Mouse (Mus musculus) neural tube, embryonic 14.5 days (tissue): ENCODE results near the gene Rrbp1. TPM values are rescaled to one million over a fixed set of nuclear protein-coding genes. Genes with fewer than 3 reads are reported as not detected.

Source experiments
- ATAC-seq: fragments of 200-750 bp; cut with Nextera tagmentation; 2 replicates; pipeline ENCODE4 v1.8.0; 2017; ENCODE audit warnings: low read depth, mild to moderate bottlenecking, moderate TSS enrichment, moderate library complexity
- H3K27ac ChIP-seq: fragments of 300-500 bp; sonication (generic); 2 replicates; pipeline ENCODE4 v1.5.1; 2014; ENCODE audit warnings: low read depth, mild to moderate bottlenecking, control low read depth, low read length, moderate library complexity, mixed read lengths
- H3K27me3 ChIP-seq: fragments of 300-500 bp; sonication (generic); 2 replicates; pipeline ENCODE4 v1.6.1; 2014; ENCODE audit warnings: low read length; ENCODE audit not compliant: control insufficient read depth, insufficient read depth
- H3K36me3 ChIP-seq: fragments of 300-500 bp; sonication (generic); 2 replicates; pipeline ENCODE4 v1.6.1; 2014; ENCODE audit warnings: low read length, mixed read lengths; ENCODE audit not compliant: control insufficient read depth, insufficient read depth
- H3K4me1 ChIP-seq: fragments of 300-500 bp; sonication (generic); 2 replicates; pipeline ENCODE4 v1.6.1; 2014; ENCODE audit warnings: low read length; ENCODE audit not compliant: control insufficient read depth, insufficient read depth
- H3K4me2 ChIP-seq: fragments of 300-500 bp; sonication (generic); 2 replicates; pipeline ENCODE4 v1.6.1; 2014; ENCODE audit warnings: mild to moderate bottlenecking, low read depth, low read length, control low read depth
- H3K4me3 ChIP-seq: fragments of 300-500 bp; sonication (generic); 2 replicates; pipeline ENCODE4 v1.5.1; 2014; ENCODE audit warnings: low read depth, low read length, control low read depth, mixed read lengths
- H3K9ac ChIP-seq: fragments of 300-500 bp; sonication (generic); replicated peaks from 2 replicates; pipeline ENCODE4 v1.6.1; 2014; ENCODE audit warnings: low read depth, mild to moderate bottlenecking, control low read depth, low read length, mixed read lengths
- H3K9me3 ChIP-seq: fragments of 300-500 bp; sonication (generic); 2 replicates; pipeline ENCODE4 v1.6.1; 2016; ENCODE audit warnings: low read length; ENCODE audit not compliant: control insufficient read depth
- WGBS: fragments of 180-500 bp; shearing (Covaris S2); extraction: QIAGEN DNeasy Blood & Tissue Kit; methylation state at CpG from one replicate; pipeline ENCODE4 v1.1.7; 2014; 5-methylcytosine and 5-hydroxymethylcytosine counted together
- polyA plus RNA-seq: library from polyadenylated mRNA; unstranded; fragments of >200 nt; fragmentation: Nextera tagmentation; extraction: Ambion mirVana; gene quantifications from 2 replicates; pipeline ENCODE4 v1.2.1, GENCODE M21; 2014

Gene Rrbp1
- polyA plus RNA-seq, 1 experiment from 2014 or later, result 32.7 TPM

DNA sequence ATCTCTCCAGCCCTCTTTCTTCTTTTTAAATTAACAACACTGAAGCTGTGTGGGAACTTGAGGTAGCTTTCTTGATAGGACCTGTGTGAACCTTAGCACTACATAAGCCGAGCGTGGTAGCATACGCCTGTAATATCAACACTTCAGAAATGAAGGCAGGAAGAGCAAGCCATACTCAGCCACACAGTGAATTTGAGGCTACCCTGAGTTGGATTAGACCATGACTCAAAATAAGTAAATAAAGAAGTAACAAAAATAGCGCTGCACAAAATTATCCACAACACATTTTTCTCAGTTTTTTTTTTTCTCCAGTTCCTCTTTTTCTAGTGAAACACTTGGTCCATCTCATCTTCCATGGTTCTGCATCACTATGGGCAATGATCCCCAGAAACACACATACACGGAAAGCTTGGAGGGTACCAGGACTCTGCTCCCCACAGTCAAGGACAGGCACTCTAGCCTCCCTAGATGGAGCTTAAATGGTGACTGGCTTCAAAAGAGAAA lies 35.9 kb downstream of the Rrbp1 start:
- no peak overlapping the region for H3K27ac ChIP-seq
- H3K4me2 ChIP-seq, result no peak overlapping the region
- H3K27me3 ChIP-seq, result no peaks in the 10 kb centered on the region
- no peak for ATAC-seq
- no peak overlapping the region for H3K4me3 ChIP-seq
- peaks cover 4% of the 10 kb centered on the region; the same call in 1 of the 2 replicates for H3K36me3 ChIP-seq
- WGBS, result 97% methylated on average over 5 of the region's 5 CpGs
- H3K4me1 ChIP-seq, result no peaks in the 10 kb centered on the region
- H3K9me3 ChIP-seq, result no peaks in the 10 kb centered on the region
- no peak overlapping the region for H3K9ac ChIP-seq

DNA sequence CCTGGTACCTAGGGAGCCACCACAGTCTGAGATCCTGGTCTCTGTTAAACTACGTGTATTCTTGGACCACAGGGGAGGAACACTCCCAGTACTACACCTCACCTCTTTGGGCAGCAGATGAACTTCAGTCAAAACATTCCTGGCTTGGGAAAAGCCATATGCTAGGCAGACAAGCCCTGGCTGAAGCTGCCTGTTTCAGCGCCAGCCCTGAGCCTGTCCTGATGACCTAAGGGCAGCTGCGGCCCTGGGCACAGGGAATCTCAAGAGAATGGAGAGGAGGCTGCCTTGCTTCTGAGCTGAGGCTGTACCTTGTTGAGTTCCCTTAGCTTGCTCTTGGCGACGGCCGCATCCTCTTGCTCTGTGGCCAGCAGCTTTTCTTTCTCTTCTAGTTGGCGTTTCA lies 37.9 kb downstream of the Rrbp1 start:
- 93% methylated on average over 7 of the region's 7 CpGs for WGBS
- no peak overlapping the region for H3K4me2 ChIP-seq
- no peak overlapping the region for H3K9ac ChIP-seq
- H3K36me3 ChIP-seq, result peaks cover 4% of the 10 kb centered on the region; the same call in 1 of the 2 replicates
- no peak for ATAC-seq
- H3K27me3 ChIP-seq, result no peaks in the 10 kb centered on the region
- no peak overlapping the region for H3K4me3 ChIP-seq
- no peaks in the 10 kb centered on the region for H3K9me3 ChIP-seq
- H3K27ac ChIP-seq, result no peak overlapping the region
- H3K4me1 ChIP-seq, result no peaks in the 10 kb centered on the region

DNA sequence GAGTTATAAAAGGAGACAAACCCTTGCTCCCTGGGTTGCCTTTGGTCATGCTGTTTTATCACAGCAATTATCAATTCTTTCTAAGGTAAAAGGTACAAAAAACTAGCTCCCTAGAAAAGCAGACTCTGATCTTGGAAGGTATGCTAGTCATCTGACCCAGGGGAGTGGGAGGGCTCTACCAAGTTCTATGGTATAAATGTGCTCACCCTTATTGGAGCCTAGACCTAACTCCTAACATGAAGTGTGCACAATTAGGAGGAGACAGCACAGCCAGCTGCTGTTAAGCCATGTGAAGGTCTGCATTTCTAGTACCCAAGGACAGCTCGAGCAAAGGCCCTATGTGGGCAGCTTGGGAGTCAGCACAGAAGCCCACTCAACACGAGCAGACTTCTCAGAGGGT lies 39.2 kb downstream of the Rrbp1 start:
- ATAC-seq, result no peak
- Histone ChIP-seq H3K9ac (no peak overlapping the region), H3K27me3 (no peaks in the 10 kb centered on the region), H3K4me2 (no peak overlapping the region), H3K27ac (no peak overlapping the region), H3K4me1 (no peaks in the 10 kb centered on the region), H3K9me3 (no peaks in the 10 kb centered on the region), H3K4me3 (no peak overlapping the region), H3K36me3 (peaks cover 4% of the 10 kb centered on the region; the same call in 1 of the 2 replicates)
- 56% methylated on average over 2 of the region's 2 CpGs for WGBS

DNA sequence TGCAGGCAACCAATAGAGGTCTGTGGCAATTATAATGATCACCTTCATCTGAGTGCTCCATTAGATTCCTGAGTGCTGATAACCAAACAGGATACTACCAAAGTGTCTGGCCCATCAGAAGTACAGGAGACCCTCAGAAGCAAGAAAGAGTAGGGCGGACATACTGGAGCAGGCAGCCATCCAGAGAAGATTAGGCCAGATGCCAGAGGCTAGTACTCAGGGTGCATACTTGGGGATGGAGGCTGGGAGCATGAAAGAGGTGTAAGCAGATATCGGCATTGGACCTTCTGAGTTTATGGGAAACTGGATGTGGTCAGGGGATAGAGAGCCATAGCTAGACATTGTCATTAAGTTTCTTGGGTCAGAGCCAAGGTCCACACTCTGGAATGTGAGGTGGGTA lies 40.2 kb downstream of the Rrbp1 start:
- Histone ChIP-seq H3K4me3 (no peak overlapping the region), H3K27me3 (no peaks in the 10 kb centered on the region), H3K4me1 (no peaks in the 10 kb centered on the region), H3K9me3 (no peaks in the 10 kb centered on the region), H3K36me3 (peaks cover 11% of the 10 kb centered on the region), H3K9ac (no peak overlapping the region), H3K4me2 (no peak overlapping the region), H3K27ac (no peak overlapping the region)
- 95% methylated on average over 2 of the region's 2 CpGs for WGBS
- ATAC-seq, result no peak

DNA sequence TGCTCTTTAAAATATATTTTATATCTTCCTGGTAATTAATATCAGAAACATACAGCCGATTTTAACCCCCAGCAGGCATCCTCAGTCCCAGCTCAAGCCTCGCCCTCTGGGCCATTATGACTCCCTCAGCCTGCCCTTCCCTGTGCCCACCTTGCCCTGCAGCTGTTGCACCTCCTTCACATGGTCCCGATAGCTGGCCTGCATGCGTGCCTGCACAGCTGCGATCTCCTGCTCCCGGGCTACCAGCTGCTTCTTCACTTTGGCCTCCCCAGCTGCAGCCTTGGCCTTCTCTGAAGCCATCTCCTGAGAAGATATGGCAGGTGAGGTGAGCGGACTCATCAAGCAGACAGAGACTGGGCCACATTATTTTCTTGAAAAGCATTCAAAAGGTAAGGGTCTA lies 41.8 kb downstream of the Rrbp1 start:
- H3K9ac ChIP-seq, result no peak overlapping the region
- no peaks in the 10 kb centered on the region for H3K9me3 ChIP-seq
- H3K4me1 ChIP-seq, result no peaks in the 10 kb centered on the region
- 95% methylated on average over 7 of the region's 7 CpGs for WGBS
- no peaks in the 10 kb centered on the region for H3K27me3 ChIP-seq
- peaks cover 15% of the 10 kb centered on the region for H3K36me3 ChIP-seq
- no peak overlapping the region for H3K4me3 ChIP-seq
- no peak for ATAC-seq
- H3K4me2 ChIP-seq, result no peak overlapping the region
- H3K27ac ChIP-seq, result no peak overlapping the region

DNA sequence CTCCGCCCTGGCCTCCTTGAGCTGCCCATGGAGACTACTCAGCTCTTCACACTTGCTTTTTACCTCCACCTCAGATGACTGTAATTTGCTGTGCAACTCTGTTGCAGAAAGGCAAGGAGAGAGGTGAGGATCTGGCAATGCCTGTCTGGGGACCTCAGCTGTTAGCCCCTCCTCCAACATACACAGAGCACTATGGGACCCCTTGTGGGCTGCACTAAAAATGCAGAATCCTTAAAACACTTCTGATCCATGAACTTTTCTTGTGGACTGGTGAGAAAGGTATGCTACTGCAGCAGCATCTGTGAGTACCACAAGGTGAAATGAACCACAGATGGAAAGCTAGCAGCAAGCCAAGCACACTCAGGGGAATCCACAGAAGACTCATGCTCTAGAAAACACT lies 47.7 kb downstream of the Rrbp1 start:
- Histone ChIP-seq H3K4me3 (no peak overlapping the region), H3K9me3 (no peaks in the 10 kb centered on the region), H3K9ac (no peak overlapping the region), H3K27ac (no peak overlapping the region), H3K4me1 (no peaks in the 10 kb centered on the region), H3K4me2 (no peak overlapping the region), H3K27me3 (no peaks in the 10 kb centered on the region), H3K36me3 (peaks cover 24% of the 10 kb centered on the region)
- 100% methylated on average over 1 of the region's 1 CpGs for WGBS
- no peak for ATAC-seq

DNA sequence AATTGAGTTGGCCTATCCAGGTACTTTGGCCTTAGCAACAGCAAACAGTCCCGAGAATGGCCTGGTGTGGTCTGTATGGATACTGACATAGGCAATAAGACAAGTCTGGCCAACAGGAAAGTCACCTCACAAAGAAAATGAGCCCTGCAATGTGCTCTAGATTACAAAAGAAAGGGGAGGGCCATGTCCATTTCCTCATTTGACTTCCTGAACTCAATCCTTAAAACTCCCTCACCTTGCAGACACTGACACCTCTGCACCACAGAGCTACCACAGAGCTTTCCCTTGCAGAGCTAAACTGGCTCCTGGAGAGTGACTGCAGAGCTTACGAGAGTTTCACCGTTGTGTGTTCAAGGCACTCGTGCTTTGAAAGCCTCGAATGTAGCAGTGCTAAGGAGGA lies 48.9 kb downstream of the Rrbp1 start:
- Histone ChIP-seq H3K4me3 (no peak overlapping the region), H3K4me1 (no peaks in the 10 kb centered on the region), H3K9ac (no peak overlapping the region), H3K4me2 (no peak overlapping the region), H3K9me3 (no peaks in the 10 kb centered on the region), H3K27me3 (no peaks in the 10 kb centered on the region), H3K27ac (no peak overlapping the region), H3K36me3 (peaks cover 28% of the 10 kb centered on the region)
- 99% methylated on average over 5 of the region's 5 CpGs for WGBS
- ATAC-seq, result no peak

DNA sequence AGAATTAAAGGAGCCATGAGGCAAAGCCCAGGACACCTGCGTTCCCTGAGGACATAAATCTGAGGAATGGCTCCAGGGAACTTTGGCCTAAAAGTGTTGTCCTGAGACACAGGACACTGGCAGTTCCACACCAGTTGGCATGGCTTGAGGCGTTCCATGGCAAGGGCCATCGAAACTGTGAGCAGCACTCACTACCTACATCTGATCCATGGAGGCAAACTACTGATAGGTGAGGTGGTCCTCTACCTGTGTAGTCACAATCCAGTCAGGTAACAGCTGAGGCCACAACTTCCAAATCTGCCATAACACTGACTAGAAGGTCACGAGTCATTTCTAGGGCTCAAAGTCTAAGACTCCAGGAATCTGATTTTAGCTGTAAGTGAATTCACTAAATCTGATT lies 55.3 kb downstream of the Rrbp1 start:
- Histone ChIP-seq H3K4me1 (no peaks in the 10 kb centered on the region), H3K4me3 (no peak overlapping the region), H3K27ac (no peak overlapping the region), H3K9me3 (no peaks in the 10 kb centered on the region), H3K9ac (no peak overlapping the region), H3K4me2 (no peak overlapping the region), H3K36me3 (peaks cover 34% of the 10 kb centered on the region), H3K27me3 (no peaks in the 10 kb centered on the region)
- 88% methylated on average over 4 of the region's 4 CpGs for WGBS
- ATAC-seq, result no peak

DNA sequence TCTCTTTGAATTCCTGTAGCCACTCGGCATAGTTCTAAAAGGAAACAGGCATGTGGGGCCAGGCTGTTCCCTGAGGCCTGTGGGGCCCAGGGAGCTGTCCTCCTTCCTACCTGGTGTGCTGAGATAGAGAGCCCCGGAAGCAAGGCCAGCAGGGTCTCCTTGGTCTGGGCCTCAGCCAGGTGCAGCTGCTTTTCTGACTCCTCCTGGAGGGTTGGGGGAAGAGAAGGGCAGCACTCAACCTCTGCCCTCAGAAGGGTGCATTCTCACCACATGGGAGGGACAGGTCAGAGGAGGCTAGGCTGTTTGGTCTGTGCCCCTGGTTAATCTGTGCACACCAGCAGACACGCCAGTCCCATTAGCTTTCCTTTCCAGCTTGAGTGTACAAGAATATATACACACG lies 56.1 kb downstream of the Rrbp1 start:
- H3K9me3 ChIP-seq, result no peaks in the 10 kb centered on the region
- H3K9ac ChIP-seq, result no peak overlapping the region
- no peaks in the 10 kb centered on the region for H3K4me1 ChIP-seq
- ATAC-seq, result no peak
- 92% methylated on average over 4 of the region's 4 CpGs for WGBS
- H3K27ac ChIP-seq, result no peak overlapping the region
- H3K4me2 ChIP-seq, result no peak overlapping the region
- H3K4me3 ChIP-seq, result no peak overlapping the region
- peaks cover 36% of the 10 kb centered on the region for H3K36me3 ChIP-seq
- no peaks in the 10 kb centered on the region for H3K27me3 ChIP-seq

DNA sequence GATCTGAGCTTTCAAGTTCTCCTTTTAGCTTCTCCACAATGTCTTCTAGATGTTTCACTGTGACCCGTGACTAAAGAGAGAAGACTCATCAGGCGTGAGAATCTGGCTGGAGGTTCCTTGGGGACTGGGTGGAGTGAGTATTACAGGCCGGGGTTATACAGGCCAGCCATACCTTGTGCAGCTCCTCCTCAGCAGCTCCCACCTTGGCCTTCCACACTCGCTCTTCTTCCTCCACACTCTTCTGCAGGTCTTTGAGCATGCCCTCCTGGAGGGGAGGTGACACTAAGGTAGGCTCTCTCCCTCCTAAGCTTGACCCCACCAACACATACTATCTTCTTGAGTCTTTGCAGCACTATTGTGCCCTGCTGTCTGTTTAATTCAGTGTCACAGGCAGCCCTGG lies 57.1 kb downstream of the Rrbp1 start:
- peaks cover 40% of the 10 kb centered on the region for H3K36me3 ChIP-seq
- H3K4me2 ChIP-seq, result no peak overlapping the region
- no peaks in the 10 kb centered on the region for H3K4me1 ChIP-seq
- H3K27me3 ChIP-seq, result no peaks in the 10 kb centered on the region
- ATAC-seq, result no peak
- no peak overlapping the region for H3K9ac ChIP-seq
- H3K9me3 ChIP-seq, result no peaks in the 10 kb centered on the region
- WGBS, result 92% methylated on average over 4 of the region's 4 CpGs
- H3K4me3 ChIP-seq, result no peak overlapping the region
- H3K27ac ChIP-seq, result no peak overlapping the region
